8 mouse cellular contexts compared by ENCODE assay signal in the genomic region with DNA sequence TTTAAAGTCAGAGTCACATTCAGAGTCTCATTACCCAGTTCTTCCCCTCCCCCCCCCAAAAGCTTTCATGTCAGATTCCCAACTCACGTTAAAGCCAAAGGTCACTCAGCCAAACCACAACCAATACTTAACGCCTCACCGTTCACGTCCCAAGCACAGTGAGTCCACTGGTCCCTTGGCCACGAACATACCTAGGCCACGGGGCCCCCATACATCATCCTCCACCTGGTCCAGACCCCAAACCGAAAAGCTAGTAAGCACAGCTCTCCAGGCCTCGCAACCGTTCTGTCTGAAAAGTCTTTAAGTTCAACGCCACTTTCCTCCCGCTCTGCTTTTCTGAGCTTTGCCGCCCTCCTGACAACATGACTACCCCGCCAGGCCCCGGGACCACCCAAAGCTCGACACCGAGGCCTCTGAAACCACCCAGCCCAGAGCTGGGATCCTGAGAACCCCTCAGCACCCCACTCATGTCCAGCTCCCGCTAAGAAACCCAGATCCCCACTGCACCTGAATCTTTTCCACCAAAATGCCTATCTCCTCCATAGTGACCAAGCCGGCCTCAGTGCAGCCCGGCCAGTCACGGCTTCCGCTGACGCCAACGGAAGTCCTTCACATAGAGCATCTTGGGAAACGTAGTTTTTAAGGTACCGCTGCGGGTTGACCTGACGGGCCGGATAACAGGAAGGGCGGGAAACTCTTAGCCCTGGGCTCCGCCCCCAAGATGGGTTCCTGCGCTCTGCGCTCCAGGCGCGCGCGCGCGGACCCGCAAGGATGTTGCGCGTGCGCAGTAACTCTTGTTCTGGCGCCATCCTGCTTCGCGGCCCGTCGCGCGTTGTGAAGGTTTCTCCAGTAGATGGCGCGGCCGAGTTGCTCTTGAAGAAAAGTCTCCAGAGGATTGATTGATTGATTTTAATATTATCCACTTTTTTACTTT. TPM values are rescaled to one million over a fixed set of nuclear protein-coding genes. Genes with fewer than 3 reads are reported as not detected.
DNase-seq lines count a peak whose midpoint lies in the region; ATAC-seq lines count a peak whose summit lies in the region.

A gene (minus strand): TSS at position 626 of the 934 bp plus-strand sequence.

- peak; percentile 97 for DNase-seq in adipocyte (ENCODE audit: low spot score)
- peak; percentile 99 for DNase-seq in embryo, embryonic 10 days (ENCODE audit: low spot score)
- peak; percentile 99 for DNase-seq in gastrocnemius, postnatal 10 days
- DNase-seq in induced T-regulatory cell, adult 2 months (ENCODE audit: low read depth): peak; percentile 100
- peak; percentile 97 to 99 for DNase-seq in left cerebral cortex, adult 9 months (ENCODE audit: low spot score in 2 of 2)
- peak; percentile 97 for DNase-seq in right cerebral cortex, postnatal 14 days
- DNase-seq in urinary bladder, postnatal 36 days (ENCODE audit: low spot score in 2 of 2): peak; percentile 95 to 98

- ATAC-seq in megakaryocyte progenitor cell, adult 5-6 weeks (replicated peaks; ENCODE audit: poor library complexity): peak; percentile 99

RNA-seq across cellular contexts. Expression of the gene that starts here (rescaled TPM):
- 100 to 1,000 TPM; 123 to 124 TPM for total RNA-seq in gastrocnemius, postnatal 10 days (2021)
- 151 and 170 TPM in 2 replicates for total RNA-seq in megakaryocyte progenitor cell, adult 5-6 weeks (2015)
- total RNA-seq in megakaryocyte progenitor cell, adult 5-6 weeks (2017): 142 and 166 TPM in 2 replicates

Comparison
In these comparisons a context has a peak if more than half of its experiments do, and no peak if none do; other contexts are left out.
1. Peak in every context shown above with its lines: DNase-seq and ATAC-seq.